Mouse (Mus musculus): ENCODE measurements at regions not wholly inside any gene's neighbourhood (a gene's known extent, or its start where the extent isn't known, plus 50 kb on each side); places are given as distances from the start of the nearest gene placed in this dataset.
A peak's percentile ranks its signal among the peaks of the same experiment; 100 is the strongest.

GRCm38 (mm10) chr1:190560086-190560485 lies 351.5 kb downstream of the Rps6kc1 start:
- Histone ChIP-seq H3K4me3 (ENCODE audit: low read depth, low read length) (no peak overlapping the region), H3K4me2 (no peak overlapping the region), H3K27ac (ENCODE audit: low read depth) (no peak overlapping the region), H3K4me1 (ENCODE audit: insufficient read depth) (no peaks in the 10 kb centered on the region), H3K27me3 (ENCODE audit: insufficient read depth, low read length) (no peaks in the 10 kb centered on the region), H3K9ac (no peak overlapping the region), H3K36me3 (ENCODE audit: insufficient read depth) (no peaks in the 10 kb centered on the region), H3K9me3 (ENCODE audit: low read depth, low read length) (no peaks in the 10 kb centered on the region)
- DNase-seq (no peak), ATAC-seq (ENCODE audit: insufficient read depth) (no peak)
- no peak for TF ChIP-seq CTCF (IDR thresholded peaks at IDR 0.05; ENCODE audit: low read depth)
- 57% methylated on average over 9 of the region's 9 CpGs for WGBS

- Histone ChIP-seq H3K4me2 (no peak overlapping the region), H3K9ac (no peak overlapping the region), H3K27ac (ENCODE audit: low read depth) (no peak overlapping the region), H3K36me3 (ENCODE audit: insufficient read depth) (no peaks in the 10 kb centered on the region), H3K4me3 (ENCODE audit: low read depth, low read length) (no peak overlapping the region), H3K27me3 (ENCODE audit: insufficient read depth, low read length) (no peaks in the 10 kb centered on the region), H3K9me3 (ENCODE audit: low read depth, low read length) (no peaks in the 10 kb centered on the region), H3K4me1 (ENCODE audit: insufficient read depth) (no peaks in the 10 kb centered on the region)
- TF ChIP-seq CTCF (IDR thresholded peaks at IDR 0.05; ENCODE audit: low read depth): peak; percentile 51
- WGBS: 68% methylated on average over 2 of the region's 2 CpGs
- peak; percentile 32 for DNase-seq
- no peak for ATAC-seq (ENCODE audit: insufficient read depth)
Observed at GRCm38 (mm10) chr1:190541892-190542291, 369.7 kb downstream of the Rps6kc1 start.

GRCm38 (mm10) chr1:190532879-190533676 lies 362.6 kb upstream of the Prox1 start:
- no peak for TF ChIP-seq CTCF (IDR thresholded peaks at IDR 0.05; ENCODE audit: low read depth)
- H3K27ac ChIP-seq (ENCODE audit: low read depth): no peak overlapping the region
- H3K4me2 ChIP-seq: no peak overlapping the region
- H3K36me3 ChIP-seq (ENCODE audit: insufficient read depth): no peaks in the 10 kb centered on the region
- H3K4me3 ChIP-seq (ENCODE audit: low read depth, low read length): no peak overlapping the region
- no peaks in the 10 kb centered on the region for H3K9me3 ChIP-seq (ENCODE audit: low read depth, low read length)
- H3K9ac ChIP-seq: no peak overlapping the region
- ATAC-seq (ENCODE audit: insufficient read depth) (peak; percentile 60; the same call in 1 of the 2 replicates), DNase-seq (peak; percentile 33)
- peaks cover 12% of the 10 kb centered on the region for H3K4me1 ChIP-seq (ENCODE audit: insufficient read depth)
- H3K27me3 ChIP-seq (ENCODE audit: insufficient read depth, low read length): peaks cover 12% of the 10 kb centered on the region
- 16% methylated on average over 10 of the region's 10 CpGs for WGBS

GRCm38 (mm10) chr1:190531224-190531623 lies 360.7 kb upstream of the Prox1 start:
- Histone ChIP-seq H3K27ac (ENCODE audit: low read depth) (no peak overlapping the region), H3K4me3 (ENCODE audit: low read depth, low read length) (no peak overlapping the region), H3K4me2 (no peak overlapping the region), H3K9ac (no peak overlapping the region), H3K27me3 (ENCODE audit: insufficient read depth, low read length) (peaks cover 17% of the 10 kb centered on the region), H3K36me3 (ENCODE audit: insufficient read depth) (no peaks in the 10 kb centered on the region), H3K4me1 (ENCODE audit: insufficient read depth) (peaks cover 16% of the 10 kb centered on the region), H3K9me3 (ENCODE audit: low read depth, low read length) (no peaks in the 10 kb centered on the region)
- no peak for DNase-seq
- no peak for TF ChIP-seq CTCF (IDR thresholded peaks at IDR 0.05; ENCODE audit: low read depth)
- ATAC-seq (ENCODE audit: insufficient read depth): no peak
- WGBS: 86% methylated on average over 6 of the region's 6 CpGs

GRCm38 (mm10) chr1:190530079-190530478 lies 359.6 kb upstream of the Prox1 start:
- TF ChIP-seq CTCF (IDR thresholded peaks at IDR 0.05; ENCODE audit: low read depth): no peak
- peaks cover 23% of the 10 kb centered on the region for H3K27me3 ChIP-seq (ENCODE audit: insufficient read depth, low read length)
- no peaks in the 10 kb centered on the region for H3K9me3 ChIP-seq (ENCODE audit: low read depth, low read length)
- no peak overlapping the region for H3K4me3 ChIP-seq (ENCODE audit: low read depth, low read length)
- no peak for DNase-seq
- H3K36me3 ChIP-seq (ENCODE audit: insufficient read depth): no peaks in the 10 kb centered on the region
- peaks cover 16% of the 10 kb centered on the region for H3K4me1 ChIP-seq (ENCODE audit: insufficient read depth)
- WGBS: 82% methylated on average over 3 of the region's 3 CpGs
- H3K27ac ChIP-seq (ENCODE audit: low read depth): no peak overlapping the region
- no peak for ATAC-seq (ENCODE audit: insufficient read depth)
- no peak overlapping the region for H3K4me2 ChIP-seq
- H3K9ac ChIP-seq: no peak overlapping the region

GRCm38 (mm10) chr1:190527545-190528137 lies 357.1 kb upstream of the Prox1 start:
- TF ChIP-seq CTCF (IDR thresholded peaks at IDR 0.05; ENCODE audit: low read depth): no peak
- ATAC-seq (ENCODE audit: insufficient read depth): peak; percentile 82
- Histone ChIP-seq H3K27me3 (ENCODE audit: insufficient read depth, low read length) (peaks cover 45% of the 10 kb centered on the region), H3K36me3 (ENCODE audit: insufficient read depth) (no peaks in the 10 kb centered on the region), H3K4me1 (ENCODE audit: insufficient read depth) (peaks cover 8% of the 10 kb centered on the region; the same call in 1 of the 2 replicates), H3K4me3 (ENCODE audit: low read depth, low read length) (no peak overlapping the region), H3K9ac (no peak overlapping the region), H3K9me3 (ENCODE audit: low read depth, low read length) (no peaks in the 10 kb centered on the region), H3K4me2 (no peak overlapping the region), H3K27ac (ENCODE audit: low read depth) (no peak overlapping the region)
- 19% methylated on average over 7 of the region's 7 CpGs for WGBS
- peak; percentile 96 for DNase-seq

- ATAC-seq (ENCODE audit: insufficient read depth) (no peak), DNase-seq (no peak)
- Histone ChIP-seq H3K27ac (ENCODE audit: low read depth) (no peak overlapping the region), H3K9ac (no peak overlapping the region), H3K4me2 (no peak overlapping the region), H3K9me3 (ENCODE audit: low read depth, low read length) (no peaks in the 10 kb centered on the region), H3K36me3 (ENCODE audit: insufficient read depth) (no peaks in the 10 kb centered on the region), H3K27me3 (ENCODE audit: insufficient read depth, low read length) (peaks cover 45% of the 10 kb centered on the region), H3K4me3 (ENCODE audit: low read depth, low read length) (no peak overlapping the region), H3K4me1 (ENCODE audit: insufficient read depth) (peaks cover 5% of the 10 kb centered on the region; the same call in 1 of the 2 replicates)
- 8% methylated on average over 7 of the region's 7 CpGs for WGBS
- no peak for TF ChIP-seq CTCF (IDR thresholded peaks at IDR 0.05; ENCODE audit: low read depth)
Observed at GRCm38 (mm10) chr1:190526634-190527033, 356.1 kb upstream of the Prox1 start.
